Mouse (Mus musculus) heart, embryonic 13.5 days (tissue): ENCODE results near the gene H1f0. TPM values are rescaled to one million over a fixed set of nuclear protein-coding genes. Genes with fewer than 3 reads are reported as not detected.
"Not testable (repeated sequence)": the region's sequence is repeated elsewhere in the genome, so short reads cannot be mapped to it uniquely, and the experiment has no call there.

Source experiments
- ATAC-seq: fragments of 200-750 bp; cut with Nextera tagmentation; 2 replicates; pipeline ENCODE4 v1.8.0; 2017; ENCODE audit warnings: moderate TSS enrichment; ENCODE audit not compliant: insufficient number of reproducible peaks, low FRiP score, low TSS enrichment; ENCODE audit errors: extremely low read depth
- H3K27ac ChIP-seq: fragments of 300-500 bp; sonication (generic); replicated peaks from 2 replicates; pipeline ENCODE4 v1.5.1; 2015; ENCODE audit warnings: moderate library complexity, mild to moderate bottlenecking, inconsistent platforms
- H3K27me3 ChIP-seq: fragments of 300-500 bp; sonication (generic); replicated peaks from 2 replicates; pipeline ENCODE4 v1.6.1; 2015; ENCODE audit warnings: mild to moderate bottlenecking, inconsistent platforms
- H3K36me3 ChIP-seq: fragments of 300-500 bp; sonication (generic); 2 replicates; pipeline ENCODE4 v1.6.1; 2015; ENCODE audit warnings: mild to moderate bottlenecking, inconsistent platforms
- H3K4me1 ChIP-seq: fragments of 300-500 bp; sonication (generic); 2 replicates; pipeline ENCODE4 v1.6.1; 2015; ENCODE audit warnings: inconsistent platforms
- H3K4me2 ChIP-seq: fragments of 300-500 bp; sonication (generic); 2 replicates; pipeline ENCODE4 v1.6.1; 2015; ENCODE audit warnings: inconsistent platforms, mild to moderate bottlenecking, moderate library complexity
- H3K4me3 ChIP-seq: fragments of 300-500 bp; sonication (generic); 2 replicates; pipeline ENCODE4 v1.5.1; 2015; ENCODE audit warnings: moderate library complexity, mild to moderate bottlenecking, inconsistent platforms
- H3K9ac ChIP-seq: fragments of 300-500 bp; sonication (generic); 2 replicates; pipeline ENCODE4 v1.6.1; 2015; ENCODE audit warnings: inconsistent platforms, mild to moderate bottlenecking, moderate library complexity
- H3K9me3 ChIP-seq: fragments of 300-500 bp; sonication (generic); 2 replicates; pipeline ENCODE4 v1.6.1; 2016; ENCODE audit warnings: inconsistent platforms
- WGBS: fragments of 180-500 bp; shearing (Covaris S2); methylation state at CpG from one replicate; pipeline ENCODE4 v1.1.7; 2015; ENCODE audit warnings: mixed read lengths; 5-methylcytosine and 5-hydroxymethylcytosine counted together
- polyA plus RNA-seq: library from polyadenylated mRNA; unstranded; fragments of >200 nt; fragmentation: Nextera tagmentation; extraction: Ambion mirVana; gene quantifications from 2 replicates; pipeline ENCODE4 v1.2.1, GENCODE M21; 2015

H1f0 gene
- polyA plus RNA-seq, 1 experiment from 2014 or later: 238 TPM

- Histone ChIP-seq H3K27ac (no peak overlapping the region), H3K9ac (no peak overlapping the region), H3K4me2 (no peak overlapping the region), H3K4me3 (no peak overlapping the region), H3K36me3 (peaks cover 65% of the 10 kb centered on the region), H3K9me3 (no peaks in the 10 kb centered on the region), H3K4me1 (peaks cover 8% of the 10 kb centered on the region; the same call in 1 of the 2 replicates), H3K27me3 (no peaks in the 10 kb centered on the region)
- WGBS: 70% methylated on average over 3 of the region's 3 CpGs
- ATAC-seq: no peak
Observed at GRCm38 (mm10) chr15:79006638-79007037, 21.6 kb upstream of the H1f0 start.

- H3K4me1 ChIP-seq: peaks cover 8% of the 10 kb centered on the region; the same call in 1 of the 2 replicates
- peaks cover 61% of the 10 kb centered on the region for H3K36me3 ChIP-seq
- no peak overlapping the region for H3K9ac ChIP-seq
- WGBS: 86% methylated on average over 5 of the region's 5 CpGs
- no peak overlapping the region for H3K4me3 ChIP-seq
- H3K27me3 ChIP-seq: no peaks in the 10 kb centered on the region
- H3K9me3 ChIP-seq: no peaks in the 10 kb centered on the region
- H3K27ac ChIP-seq: no peak overlapping the region
- no peak overlapping the region for H3K4me2 ChIP-seq
- no peak for ATAC-seq
Observed at GRCm38 (mm10) chr15:79007059-79007458, 21.2 kb upstream of the H1f0 start.

- not testable (repeated sequence) for ATAC-seq
Observed at GRCm38 (mm10) chr15:79007836-79008235, 20.4 kb upstream of the H1f0 start.

GRCm38 (mm10) chr15:79009734-79010133, 18.5 kb upstream of the H1f0 start:
- no peak overlapping the region for H3K9ac ChIP-seq
- peaks cover 8% of the 10 kb centered on the region; the same call in 1 of the 2 replicates for H3K4me1 ChIP-seq
- H3K9me3 ChIP-seq: no peaks in the 10 kb centered on the region
- ATAC-seq: no peak
- WGBS: 46% methylated on average over 5 of the region's 5 CpGs
- no peaks in the 10 kb centered on the region for H3K27me3 ChIP-seq
- no peak overlapping the region for H3K27ac ChIP-seq
- H3K4me3 ChIP-seq: no peak overlapping the region
- H3K36me3 ChIP-seq: peaks cover 34% of the 10 kb centered on the region
- H3K4me2 ChIP-seq: no peak overlapping the region

More at GRCm38 (mm10) chr15:79007836-79008235, 20.4 kb upstream of the H1f0 start:
- H3K36me3 ChIP-seq: peaks cover 53% of the 10 kb centered on the region
- H3K4me1 ChIP-seq, H3K27ac ChIP-seq, H3K9ac ChIP-seq, H3K27me3 ChIP-seq, H3K9me3 ChIP-seq, H3K4me2 ChIP-seq, H3K4me3 ChIP-seq: not testable (repeated sequence)
- 84% methylated on average over 6 of the region's 6 CpGs for WGBS

- no peak for ATAC-seq
- H3K9ac ChIP-seq: no peak overlapping the region
- 45% methylated on average over 10 of the region's 10 CpGs for WGBS
Observed at GRCm38 (mm10) chr15:79011550-79011949, 16.7 kb upstream of the H1f0 start.

GRCm38 (mm10) chr15:79013382-79013781, 14.9 kb upstream of the H1f0 start:
- Histone ChIP-seq H3K4me3 (no peak overlapping the region), H3K4me1 (peaks cover 11% of the 10 kb centered on the region; the same call in 1 of the 2 replicates), H3K4me2 (no peak overlapping the region), H3K36me3 (peaks cover 2% of the 10 kb centered on the region; the same call in 1 of the 2 replicates), H3K9me3 (no peaks in the 10 kb centered on the region), H3K9ac (no peak overlapping the region), H3K27ac (no peak overlapping the region), H3K27me3 (no peaks in the 10 kb centered on the region)
- 63% methylated on average over 7 of the region's 7 CpGs for WGBS
- ATAC-seq: no peak

More at GRCm38 (mm10) chr15:79011550-79011949, 16.7 kb upstream of the H1f0 start:
- H3K4me3 ChIP-seq: no peak overlapping the region
- H3K4me2 ChIP-seq: no peak overlapping the region
- H3K9me3 ChIP-seq: no peaks in the 10 kb centered on the region
- H3K27me3 ChIP-seq: no peaks in the 10 kb centered on the region
- peaks cover 16% of the 10 kb centered on the region for H3K36me3 ChIP-seq
- no peak overlapping the region for H3K27ac ChIP-seq
- H3K4me1 ChIP-seq: peaks cover 8% of the 10 kb centered on the region; the same call in 1 of the 2 replicates

GRCm38 (mm10) chr15:79018191-79018590, 10.1 kb upstream of the H1f0 start:
- H3K9ac ChIP-seq: no peak overlapping the region
- H3K36me3 ChIP-seq: no peaks in the 10 kb centered on the region
- H3K9me3 ChIP-seq: no peaks in the 10 kb centered on the region
- no peaks in the 10 kb centered on the region for H3K27me3 ChIP-seq
- WGBS: 41% methylated on average over 4 of the region's 4 CpGs
- no peak overlapping the region for H3K4me3 ChIP-seq
- H3K27ac ChIP-seq: no peak overlapping the region
- ATAC-seq: no peak
- peaks cover 12% of the 10 kb centered on the region for H3K4me1 ChIP-seq
- no peak overlapping the region for H3K4me2 ChIP-seq

GRCm38 (mm10) chr15:79018886-79019285, 9.4 kb upstream of the H1f0 start:
- H3K27ac ChIP-seq: no peak overlapping the region
- H3K27me3 ChIP-seq: peaks cover 3% of the 10 kb centered on the region; the same call in 1 of the 2 replicates
- ATAC-seq: no peak
- no peaks in the 10 kb centered on the region for H3K36me3 ChIP-seq
- 43% methylated on average over 3 of the region's 3 CpGs for WGBS
- H3K9me3 ChIP-seq: no peaks in the 10 kb centered on the region
- peaks cover 13% of the 10 kb centered on the region for H3K4me1 ChIP-seq
- H3K9ac ChIP-seq: no peak overlapping the region
- H3K4me3 ChIP-seq: no peak overlapping the region
- no peak overlapping the region for H3K4me2 ChIP-seq

- 40% methylated on average over 10 of the region's 10 CpGs for WGBS
- H3K27ac ChIP-seq: no peak overlapping the region
- no peaks in the 10 kb centered on the region for H3K9me3 ChIP-seq
- H3K4me1 ChIP-seq: peaks cover 34% of the 10 kb centered on the region
- peaks cover 15% of the 10 kb centered on the region for H3K27me3 ChIP-seq
- H3K9ac ChIP-seq: 0 out of 2 replicates have a peak overlapping the region, but pooled peaks have one; percentile 25
- ATAC-seq: no peak
- no peak overlapping the region for H3K4me2 ChIP-seq
- H3K36me3 ChIP-seq: no peaks in the 10 kb centered on the region
- no peak overlapping the region for H3K4me3 ChIP-seq
Observed at GRCm38 (mm10) chr15:79022671-79023230, 5.5 kb upstream of the H1f0 start.

- Histone ChIP-seq H3K36me3 (no peaks in the 10 kb centered on the region), H3K9me3 (no peaks in the 10 kb centered on the region), H3K4me2 (no peak overlapping the region), H3K4me3 (no peak overlapping the region), H3K27me3 (peaks cover 15% of the 10 kb centered on the region), H3K9ac (no peak overlapping the region), H3K27ac (no peak overlapping the region), H3K4me1 (peaks cover 31% of the 10 kb centered on the region)
- 50% methylated on average over 1 of the region's 1 CpGs for WGBS
- no peak for ATAC-seq
Observed at GRCm38 (mm10) chr15:79023366-79023765, 4.9 kb upstream of the H1f0 start.

- H3K9me3 ChIP-seq: no peaks in the 10 kb centered on the region
- peak overlapping the region; percentile 31 for H3K4me3 ChIP-seq
- H3K4me2 ChIP-seq: peak overlapping the region; percentile 65
- ATAC-seq: no peak
- peaks cover 44% of the 10 kb centered on the region for H3K4me1 ChIP-seq
- H3K27me3 ChIP-seq: peaks cover 15% of the 10 kb centered on the region
- H3K36me3 ChIP-seq: no peaks in the 10 kb centered on the region
- no peak overlapping the region for H3K27ac ChIP-seq
- peak overlapping the region; percentile 74 for H3K9ac ChIP-seq
- WGBS: 13% methylated on average over 14 of the region's 18 CpGs
Observed at GRCm38 (mm10) chr15:79025687-79026308, 2.5 kb upstream of the H1f0 start.
